Mouse (Mus musculus) limb, embryonic 15.5 days (tissue): ENCODE measurements around the gene Adarb1. TPM values are rescaled to one million over a fixed set of nuclear protein-coding genes. Genes with fewer than 3 reads are reported as not detected.

Experiments used
- ATAC-seq: fragments of 200-750 bp; cut with Nextera tagmentation; 2 replicates; pipeline ENCODE4 v1.8.0; 2017; ENCODE audit warnings: low read depth, moderate TSS enrichment; ENCODE audit not compliant: insufficient number of reproducible peaks, low FRiP score, low TSS enrichment
- H3K27ac ChIP-seq: fragments of 300-500 bp; sonication (generic); 2 replicates; pipeline ENCODE4 v1.5.1; 2015; ENCODE audit warnings: moderate library complexity, mild to moderate bottlenecking, inconsistent platforms
- H3K27me3 ChIP-seq: fragments of 300-500 bp; sonication (generic); 2 replicates; pipeline ENCODE4 v1.6.1; 2015; ENCODE audit warnings: inconsistent platforms
- H3K36me3 ChIP-seq: fragments of 300-500 bp; sonication (generic); 2 replicates; pipeline ENCODE4 v1.6.1; 2015; ENCODE audit warnings: inconsistent platforms
- H3K4me1 ChIP-seq: fragments of 300-500 bp; sonication (generic); 2 replicates; pipeline ENCODE4 v1.6.1; 2015; ENCODE audit warnings: inconsistent platforms
- H3K4me2 ChIP-seq: fragments of 300-500 bp; sonication (generic); 2 replicates; pipeline ENCODE4 v1.6.1; 2015; ENCODE audit warnings: mild to moderate bottlenecking, inconsistent platforms
- H3K4me3 ChIP-seq: fragments of 300-500 bp; sonication (generic); 2 replicates; pipeline ENCODE4 v1.5.1; 2015; ENCODE audit warnings: mild to moderate bottlenecking, inconsistent platforms
- H3K9ac ChIP-seq: fragments of 300-500 bp; sonication (generic); 2 replicates; pipeline ENCODE4 v1.6.1; 2015; ENCODE audit warnings: inconsistent platforms
- H3K9me3 ChIP-seq: fragments of 300-500 bp; sonication (generic); 2 replicates; pipeline ENCODE4 v1.6.1; 2016; ENCODE audit warnings: inconsistent platforms
- WGBS: fragments of 180-500 bp; shearing (Covaris S2); methylation state at CpG from one replicate; pipeline ENCODE4 v1.1.7; 2015; 5-methylcytosine and 5-hydroxymethylcytosine counted together
- polyA plus RNA-seq: library from polyadenylated mRNA; unstranded; fragments of >200 nt; fragmentation: Nextera tagmentation; extraction: Ambion mirVana; gene quantifications from 2 replicates; pipeline ENCODE4 v1.2.1, GENCODE M21; 2015

The Adarb1 gene
- polyA plus RNA-seq, result 4.4 and 4.8 TPM in 2 replicates

DNA sequence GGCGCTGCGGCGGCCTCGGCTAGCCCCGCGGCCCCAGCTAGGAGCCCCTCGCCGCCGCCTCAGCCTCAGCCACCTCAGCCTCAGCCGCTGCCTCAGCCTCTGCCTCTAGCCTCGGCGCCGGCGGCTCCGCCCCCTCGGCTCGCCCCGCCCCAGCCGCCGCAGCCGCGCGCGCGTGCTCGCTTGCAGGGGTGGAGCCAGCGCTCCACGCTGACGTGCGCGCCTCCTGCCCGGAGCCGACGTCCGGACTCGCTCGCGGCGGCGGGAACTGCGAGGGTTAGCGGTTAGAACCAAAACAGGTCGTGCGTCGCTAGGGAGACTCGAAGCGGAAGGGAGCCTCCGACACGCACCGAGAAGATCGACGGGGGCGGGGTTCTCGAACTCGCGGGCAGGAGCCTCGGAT, at the start of gene Adarb1:
TSS of gene Adarb1 (minus strand) at position 133 of the 400 bp plus-strand sequence.
- peak; percentile 84 for ATAC-seq
- under 1% methylated on average over 53 of the region's 57 CpGs for WGBS
- Histone ChIP-seq H3K9ac (peak within 1 kb of the TSS; percentile 69), H3K9me3 (no peaks in the 10 kb centered on the region), H3K4me1 (peaks cover 24% of the 10 kb centered on the region), H3K4me3 (peak within 1 kb of the TSS; percentile 83), H3K4me2 (peak within 1 kb of the TSS; percentile 98), H3K36me3 (0 out of 2 replicates have a peak, but pooled peaks cover 3% of the 10 kb centered on the region), H3K27me3 (peaks cover 17% of the 10 kb centered on the region), H3K27ac (peak within 1 kb of the TSS; percentile 57)

DNA sequence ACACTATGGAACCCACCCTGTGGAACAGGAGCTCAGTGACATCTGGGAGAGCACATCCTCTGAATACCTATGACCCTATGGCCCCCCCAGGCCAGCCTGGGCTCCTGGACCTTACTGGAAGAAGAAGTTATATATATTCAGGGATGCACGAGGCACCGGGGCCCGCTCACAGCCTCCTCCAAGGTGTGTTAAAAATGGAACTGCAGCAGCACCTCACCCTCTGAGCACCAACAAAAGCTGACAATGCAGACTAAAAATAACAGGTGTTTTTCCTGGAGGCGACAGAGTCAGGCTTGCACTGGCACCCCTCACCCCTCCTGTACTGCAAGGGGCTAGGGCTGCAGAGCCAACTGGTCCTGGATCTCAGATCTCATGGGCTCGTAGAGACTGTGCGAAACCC, 49.3 kb upstream of the Adarb1 start:
- 73% methylated on average over 6 of the region's 6 CpGs for WGBS

DNA sequence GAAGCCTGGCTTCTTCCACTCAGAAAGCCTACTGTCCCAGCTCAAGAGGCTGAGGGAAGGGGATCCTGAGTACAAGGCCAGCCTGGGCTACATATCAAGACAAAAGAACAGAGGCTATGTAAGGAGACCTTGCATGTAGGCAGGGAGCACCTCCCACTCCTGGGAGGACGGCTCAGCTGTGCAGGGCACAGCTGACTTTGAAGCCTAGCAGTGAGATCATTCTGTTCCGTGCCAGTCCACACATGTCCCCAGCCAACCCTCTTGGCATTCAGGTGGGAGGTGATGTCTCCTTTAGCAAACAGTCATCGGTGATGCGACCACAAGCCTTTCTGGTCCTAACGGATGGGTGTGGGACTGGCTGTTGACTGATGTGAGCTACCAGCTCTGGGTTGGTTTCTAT, 47.8 kb upstream of the Adarb1 start:
- 59% methylated on average over 5 of the region's 5 CpGs for WGBS
- H3K9ac ChIP-seq, result no peak overlapping the region
- H3K4me2 ChIP-seq, result no peak overlapping the region
- no peaks in the 10 kb centered on the region for H3K36me3 ChIP-seq
- no peaks in the 10 kb centered on the region for H3K27me3 ChIP-seq
- no peak overlapping the region for H3K27ac ChIP-seq
- H3K4me3 ChIP-seq, result no peak overlapping the region
- H3K4me1 ChIP-seq, result peaks cover 14% of the 10 kb centered on the region
- H3K9me3 ChIP-seq, result no peaks in the 10 kb centered on the region
- no peak for ATAC-seq

More for the DNA sequence above, 49.3 kb upstream of the Adarb1 start:
- Histone ChIP-seq H3K4me3 (no peak overlapping the region), H3K4me2 (no peak overlapping the region), H3K9ac (no peak overlapping the region), H3K9me3 (no peaks in the 10 kb centered on the region), H3K4me1 (peaks cover 14% of the 10 kb centered on the region), H3K36me3 (no peaks in the 10 kb centered on the region), H3K27ac (no peak overlapping the region), H3K27me3 (no peaks in the 10 kb centered on the region)
- ATAC-seq, result no peak

DNA sequence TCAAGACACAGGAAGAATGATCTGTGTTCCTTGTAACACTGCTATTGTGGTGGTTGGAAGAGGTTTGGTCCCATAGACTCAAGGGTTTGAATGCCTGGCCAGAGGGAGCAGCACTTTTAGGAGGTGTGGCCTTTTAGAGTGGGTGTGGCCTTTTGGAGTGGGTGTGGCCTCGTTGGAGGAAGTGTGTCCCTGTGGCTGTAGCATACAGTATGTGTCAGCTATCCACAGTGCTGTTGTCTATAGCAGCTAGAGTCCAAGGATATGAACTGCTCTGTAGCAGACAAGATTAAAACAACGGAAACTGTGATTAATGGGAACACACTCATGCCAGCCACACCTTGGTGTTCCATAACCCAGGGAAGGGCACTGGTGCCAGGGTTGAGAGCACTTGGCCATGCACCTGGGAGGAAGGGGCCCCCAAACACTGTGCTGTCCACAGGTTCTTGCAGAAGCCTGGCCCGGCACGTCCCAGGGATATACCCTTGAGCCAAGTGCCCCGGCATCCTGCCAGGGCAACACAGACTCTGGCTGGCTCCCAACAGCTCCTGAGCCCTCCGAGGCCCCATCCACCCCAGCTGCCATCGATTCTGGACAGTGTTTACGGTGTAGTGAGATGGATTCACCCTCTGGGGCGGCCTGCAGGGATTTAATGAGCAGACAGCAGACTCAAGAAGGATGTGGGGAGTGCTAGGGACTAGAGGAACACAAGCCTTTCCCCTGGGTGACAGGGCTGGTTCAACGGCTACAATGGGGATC, 46.3 kb upstream of the Adarb1 start:
- H3K36me3 ChIP-seq, result no peaks in the 10 kb centered on the region
- H3K4me1 ChIP-seq, result peaks cover 14% of the 10 kb centered on the region
- H3K4me2 ChIP-seq, result no peak overlapping the region
- H3K4me3 ChIP-seq, result no peak overlapping the region
- H3K9ac ChIP-seq, result no peak overlapping the region
- 49% methylated on average over 10 of the region's 10 CpGs for WGBS
- H3K27me3 ChIP-seq, result no peaks in the 10 kb centered on the region
- ATAC-seq, result peak; percentile 71
- 0 out of 2 replicates have a peak overlapping the region, but pooled peaks have one; percentile 29 for H3K27ac ChIP-seq
- no peaks in the 10 kb centered on the region for H3K9me3 ChIP-seq

DNA sequence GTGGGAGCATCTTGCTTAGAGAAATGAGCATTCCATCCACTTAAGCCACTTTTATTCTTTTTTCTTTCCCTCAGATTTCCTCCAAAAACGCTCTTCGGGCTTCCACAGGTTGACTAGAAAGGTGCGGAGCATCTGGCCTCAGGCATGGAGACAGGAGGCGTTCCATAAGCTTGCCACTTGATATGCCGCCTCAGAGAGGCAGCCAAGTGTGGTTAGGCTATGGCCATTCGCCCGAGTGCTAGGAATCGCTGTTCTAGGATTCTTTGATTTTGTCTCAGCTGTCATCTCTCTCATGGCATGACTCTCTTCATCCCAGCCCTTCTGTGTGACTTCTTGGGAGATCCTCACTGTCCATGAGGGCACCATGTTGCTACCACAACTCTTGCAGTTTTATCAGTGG, 43.1 kb upstream of the Adarb1 start:
- WGBS, result 90% methylated on average over 8 of the region's 8 CpGs
- no peaks in the 10 kb centered on the region for H3K27me3 ChIP-seq
- no peak overlapping the region for H3K4me3 ChIP-seq
- peaks cover 10% of the 10 kb centered on the region for H3K4me1 ChIP-seq
- H3K9ac ChIP-seq, result no peak overlapping the region
- H3K4me2 ChIP-seq, result no peak overlapping the region
- no peak overlapping the region for H3K27ac ChIP-seq
- H3K36me3 ChIP-seq, result no peaks in the 10 kb centered on the region
- H3K9me3 ChIP-seq, result no peaks in the 10 kb centered on the region
- no peak for ATAC-seq

DNA sequence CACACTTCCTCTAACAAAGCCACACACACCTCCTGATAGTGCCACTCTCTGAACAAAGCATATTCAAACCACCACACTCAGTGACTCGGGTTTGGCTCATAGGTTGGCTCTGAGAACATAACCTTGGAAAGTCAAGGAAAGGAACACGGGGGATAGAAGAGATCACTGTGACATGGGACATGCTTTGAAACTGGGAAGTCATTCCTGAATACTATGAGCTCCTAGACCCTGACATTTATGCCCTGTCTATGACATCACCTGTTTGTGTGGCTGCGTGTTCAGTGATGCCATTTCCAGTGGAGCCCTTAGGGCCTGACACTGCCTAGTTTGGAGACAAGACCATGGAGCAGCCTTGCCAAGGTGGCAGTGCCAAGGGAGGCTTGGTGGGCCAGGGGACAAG, 39.6 kb upstream of the Adarb1 start:
- Histone ChIP-seq H3K36me3 (no peaks in the 10 kb centered on the region), H3K27me3 (no peaks in the 10 kb centered on the region), H3K4me1 (peaks cover 13% of the 10 kb centered on the region; the same call in 1 of the 2 replicates), H3K4me3 (no peak overlapping the region), H3K27ac (no peak overlapping the region), H3K4me2 (no peak overlapping the region), H3K9me3 (no peaks in the 10 kb centered on the region), H3K9ac (no peak overlapping the region)
- 73% methylated on average over 3 of the region's 3 CpGs for WGBS
- ATAC-seq, result no peak

DNA sequence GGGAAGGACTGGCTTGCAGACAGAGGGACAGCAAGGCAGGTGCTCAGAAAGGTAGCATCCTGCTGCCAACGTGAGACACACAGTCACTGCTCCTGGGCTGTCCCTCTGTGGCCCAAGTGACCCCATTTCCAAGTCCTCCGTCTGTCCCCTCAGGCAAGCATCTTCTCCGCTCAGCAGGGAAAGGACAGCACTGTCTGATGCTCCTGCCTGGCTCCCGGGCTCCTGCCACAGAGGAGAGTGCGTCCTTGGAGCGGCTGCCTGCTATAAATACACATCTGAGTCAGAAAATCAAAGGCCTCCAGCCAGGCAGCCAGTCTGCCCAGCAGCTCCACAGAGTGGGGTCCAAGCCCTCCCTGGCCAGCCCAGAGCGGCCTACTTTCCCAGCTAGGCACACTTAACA, 38.4 kb upstream of the Adarb1 start:
- no peak overlapping the region for H3K4me2 ChIP-seq
- no peaks in the 10 kb centered on the region for H3K9me3 ChIP-seq
- no peak overlapping the region for H3K9ac ChIP-seq
- 61% methylated on average over 7 of the region's 7 CpGs for WGBS
- H3K4me1 ChIP-seq, result peaks cover 13% of the 10 kb centered on the region; the same call in 1 of the 2 replicates
- H3K27me3 ChIP-seq, result no peaks in the 10 kb centered on the region
- no peak overlapping the region for H3K4me3 ChIP-seq
- no peak overlapping the region for H3K27ac ChIP-seq
- no peaks in the 10 kb centered on the region for H3K36me3 ChIP-seq
- ATAC-seq, result no peak

DNA sequence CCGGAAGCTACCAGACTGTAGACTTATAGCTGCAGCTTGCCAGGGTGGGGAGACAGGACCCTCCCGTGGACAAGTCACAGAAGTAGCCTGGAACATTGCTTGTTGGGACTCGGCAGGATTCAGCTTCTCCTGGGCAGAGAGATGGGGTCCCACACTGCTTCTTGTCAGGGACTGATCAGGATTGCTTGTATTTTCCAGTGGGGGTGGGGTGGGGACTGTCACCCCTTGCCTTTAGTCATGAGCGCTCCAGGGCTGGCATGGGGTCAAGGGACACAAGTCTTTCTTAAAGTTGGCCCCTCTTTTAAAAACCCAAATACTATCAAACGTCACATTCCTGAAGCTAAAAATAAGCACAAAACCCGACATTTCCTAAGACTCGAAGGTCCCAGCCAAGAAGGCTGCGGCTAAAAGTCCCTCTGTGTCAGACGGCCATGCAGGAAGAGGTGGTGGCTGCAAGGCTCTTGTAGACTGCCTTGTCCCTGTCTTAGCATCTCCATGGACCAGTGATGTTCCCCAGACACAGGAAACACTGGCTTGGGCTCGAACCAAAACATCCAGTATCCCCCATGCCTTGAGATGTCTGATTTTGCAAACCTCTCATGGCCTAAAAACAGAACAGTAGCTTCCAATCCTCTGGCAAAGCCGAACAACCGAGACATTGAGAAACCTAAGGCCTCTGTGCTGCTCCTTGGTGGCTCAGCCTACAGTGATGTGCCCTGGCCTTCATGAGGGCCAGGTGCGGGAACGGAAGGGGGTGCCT, 37.4 kb upstream of the Adarb1 start:
- no peak overlapping the region for H3K9ac ChIP-seq
- WGBS, result 66% methylated on average over 14 of the region's 14 CpGs
- ATAC-seq, result no peak
- H3K4me1 ChIP-seq, result peaks cover 15% of the 10 kb centered on the region; the same call in 1 of the 2 replicates
- H3K4me2 ChIP-seq, result no peak overlapping the region
- no peaks in the 10 kb centered on the region for H3K27me3 ChIP-seq
- peak overlapping the region; percentile 57 for H3K27ac ChIP-seq
- no peak overlapping the region for H3K4me3 ChIP-seq
- no peaks in the 10 kb centered on the region for H3K36me3 ChIP-seq
- no peaks in the 10 kb centered on the region for H3K9me3 ChIP-seq

DNA sequence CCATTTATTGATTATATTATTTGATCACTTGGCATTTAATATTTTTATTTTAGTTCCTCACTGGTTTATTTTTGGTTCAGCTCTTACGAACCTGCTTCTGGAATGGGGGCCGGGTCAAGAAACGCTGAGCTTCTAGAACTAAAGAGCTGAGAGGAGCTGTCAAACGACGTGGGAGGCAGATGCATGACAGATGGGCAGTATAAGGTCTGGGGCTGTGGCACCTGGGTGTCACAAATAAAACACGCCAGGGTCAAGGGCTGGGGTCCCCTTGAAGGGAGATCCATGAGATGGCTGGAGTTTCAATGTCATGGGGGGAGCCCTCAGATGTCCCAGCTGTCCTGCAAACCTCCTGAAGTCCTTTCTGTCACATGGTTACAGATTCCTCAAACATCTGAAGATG, 36.7 kb upstream of the Adarb1 start:
- no peaks in the 10 kb centered on the region for H3K36me3 ChIP-seq
- peaks cover 21% of the 10 kb centered on the region for H3K4me1 ChIP-seq
- H3K4me2 ChIP-seq, result no peak overlapping the region
- no peak overlapping the region for H3K9ac ChIP-seq
- WGBS, result 73% methylated on average over 6 of the region's 6 CpGs
- no peaks in the 10 kb centered on the region for H3K9me3 ChIP-seq
- H3K4me3 ChIP-seq, result no peak overlapping the region
- no peak for ATAC-seq
- no peaks in the 10 kb centered on the region for H3K27me3 ChIP-seq
- peak overlapping the region; percentile 57; the same call in 1 of the 2 replicates for H3K27ac ChIP-seq

DNA sequence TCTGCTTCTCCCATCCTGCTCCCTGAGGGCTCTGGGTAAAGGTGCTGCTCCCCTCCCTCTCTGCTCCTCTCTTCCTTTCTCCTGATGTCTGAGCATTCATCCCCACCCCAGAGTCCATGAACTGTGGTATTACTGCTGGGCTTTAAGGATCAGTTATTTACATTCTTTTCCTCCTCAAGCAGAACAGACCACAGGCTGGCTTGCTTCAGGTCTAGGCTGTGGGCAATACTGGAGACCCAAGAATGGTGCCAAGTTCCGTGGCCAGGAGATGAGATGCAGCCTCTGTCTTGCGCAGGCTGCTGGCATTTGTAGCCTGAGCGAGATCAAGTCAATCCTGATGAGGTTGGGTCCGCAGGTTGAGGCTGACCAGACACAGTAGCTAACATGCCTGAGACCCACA, 33.8 kb upstream of the Adarb1 start:
- WGBS, result 85% methylated on average over 4 of the region's 4 CpGs

DNA sequence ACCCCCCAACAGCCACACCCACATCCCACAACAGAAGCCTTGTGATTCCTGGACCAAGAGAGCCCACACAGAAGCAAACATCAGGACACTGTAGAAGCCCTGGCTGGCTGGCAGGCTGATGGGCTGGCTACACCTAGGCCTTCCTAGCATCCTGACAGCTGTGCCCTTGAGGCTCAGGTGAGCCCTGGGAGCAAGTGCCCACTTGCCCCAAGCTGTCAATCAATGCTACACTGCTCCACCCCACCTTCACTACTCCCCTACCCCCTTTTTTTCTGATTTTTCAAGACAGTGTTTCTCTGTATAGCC, 32.0 kb upstream of the Adarb1 start:
- H3K4me1 ChIP-seq, result peaks cover 31% of the 10 kb centered on the region
- no peak overlapping the region for H3K4me3 ChIP-seq
- no peak overlapping the region; the same call in 1 of the 2 replicates for H3K4me2 ChIP-seq
- 0 out of 2 replicates have a peak, but pooled peaks cover 5% of the 10 kb centered on the region for H3K27me3 ChIP-seq
- H3K36me3 ChIP-seq, result no peaks in the 10 kb centered on the region
- no peak overlapping the region for H3K9ac ChIP-seq
- H3K27ac ChIP-seq, result 0 out of 2 replicates have a peak overlapping the region, but pooled peaks have one; percentile 22
- H3K9me3 ChIP-seq, result no peaks in the 10 kb centered on the region
- ATAC-seq, result no peak

More for the DNA sequence above, 33.8 kb upstream of the Adarb1 start:
- Histone ChIP-seq H3K27me3 (0 out of 2 replicates have a peak, but pooled peaks cover 5% of the 10 kb centered on the region), H3K27ac (no peak overlapping the region), H3K36me3 (no peaks in the 10 kb centered on the region), H3K4me2 (no peak overlapping the region), H3K9ac (no peak overlapping the region), H3K9me3 (no peaks in the 10 kb centered on the region), H3K4me1 (peaks cover 43% of the 10 kb centered on the region), H3K4me3 (no peak overlapping the region)
- ATAC-seq, result no peak
